Mouse (Mus musculus): Measurements from ENCODE around the gene Emilin3.

DNA sequence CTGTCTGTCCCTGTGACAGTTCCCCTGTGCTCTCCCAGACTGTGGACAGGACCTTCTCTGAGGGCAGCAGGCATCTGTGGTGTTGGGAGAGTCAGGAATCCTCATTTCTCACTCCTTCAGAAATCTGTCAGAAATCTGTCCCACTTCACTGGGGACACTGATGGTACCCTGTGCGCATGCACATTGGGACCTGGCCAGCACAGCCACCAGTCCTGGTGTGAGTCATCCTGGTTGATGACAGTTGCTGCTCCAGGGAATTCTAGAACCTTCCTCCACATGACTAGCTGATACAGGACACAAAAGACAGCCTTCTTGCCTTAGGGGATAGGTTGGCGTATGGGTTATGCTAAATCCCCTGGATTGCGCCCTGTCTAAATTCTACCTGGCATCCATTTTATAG is 5.2 kb upstream of the Emilin3 start:
- TF ChIP-seq GATA1 (IDR thresholded peaks at IDR 0.05; ENCODE audit: low read length): no peak
- TF ChIP-seq TAL1 (IDR thresholded peaks at IDR 0.05; ENCODE audit: low read length): no peak
